Mouse (Mus musculus) splenic B cell, adult 2 months (primary cell): ENCODE results near the gene Slco2a1.

ENCODE experiments used
- DNase-seq: peaks from one replicate; pipeline ENCODE4 v3.0.0-alpha.2; 2011; ENCODE audit warnings: low read depth, low spot score
- H3K27me3 ChIP-seq: 2 replicates; pipeline ENCODE4 v1.6.1; 2012; ENCODE audit warnings: mild to moderate bottlenecking, low read length, moderate library complexity, mixed read lengths; ENCODE audit not compliant: control insufficient read depth, poor library complexity, insufficient read depth, severe bottlenecking
- H3K36me3 ChIP-seq: 2 replicates; pipeline ENCODE4 v1.6.1; 2012; ENCODE audit warnings: mild to moderate bottlenecking, low read length, moderate library complexity, mixed read lengths; ENCODE audit not compliant: control insufficient read depth, poor library complexity, insufficient read depth, severe bottlenecking

Gene Slco2a1

GRCm38 (mm10) chr9:102988462-102988861 is at the start of gene Slco2a1:
TSS of gene Slco2a1 (plus strand) at chr9:102988712.
- H3K27me3 ChIP-seq, result no peaks in the 10 kb centered on the region
- no peaks in the 10 kb centered on the region for H3K36me3 ChIP-seq
- DNase-seq, result no peak

- no peaks in the 10 kb centered on the region for H3K36me3 ChIP-seq
- H3K27me3 ChIP-seq, result 0 out of 2 replicates have a peak, but pooled peaks cover 2% of the 10 kb centered on the region
- DNase-seq, result no peak
These were observed 46.3 kb upstream of the Slco2a1 start for GRCm38 (mm10) chr9:102942221-102942620.

GRCm38 (mm10) chr9:102944891-102945290 is 43.6 kb upstream of the Slco2a1 start:
- 0 out of 2 replicates have a peak, but pooled peaks cover 1% of the 10 kb centered on the region for H3K27me3 ChIP-seq
- no peak for DNase-seq
- H3K36me3 ChIP-seq, result no peaks in the 10 kb centered on the region

- Histone ChIP-seq H3K36me3 (no peaks in the 10 kb centered on the region), H3K27me3 (no peaks in the 10 kb centered on the region)
- DNase-seq, result no peak
These were observed 42.0 kb upstream of the Slco2a1 start for GRCm38 (mm10) chr9:102946469-102947015.

- Histone ChIP-seq H3K36me3 (no peaks in the 10 kb centered on the region), H3K27me3 (no peaks in the 10 kb centered on the region)
- DNase-seq, result no peak
These were observed 39.8 kb upstream of the Slco2a1 start for GRCm38 (mm10) chr9:102948706-102949105.

- Histone ChIP-seq H3K36me3 (no peaks in the 10 kb centered on the region), H3K27me3 (no peaks in the 10 kb centered on the region)
- DNase-seq, result no peak
These were observed 37.2 kb upstream of the Slco2a1 start for GRCm38 (mm10) chr9:102951091-102951994.

- no peaks in the 10 kb centered on the region for H3K36me3 ChIP-seq
- no peaks in the 10 kb centered on the region for H3K27me3 ChIP-seq
- DNase-seq, result no peak
These were observed 32.6 kb upstream of the Slco2a1 start for GRCm38 (mm10) chr9:102955866-102956265.

- Histone ChIP-seq H3K27me3 (no peaks in the 10 kb centered on the region; the same call in 1 of the 2 replicates), H3K36me3 (no peaks in the 10 kb centered on the region)
- no peak for DNase-seq
These were observed 29.8 kb upstream of the Slco2a1 start for GRCm38 (mm10) chr9:102958703-102959102.

- no peaks in the 10 kb centered on the region; the same call in 1 of the 2 replicates for H3K27me3 ChIP-seq
- DNase-seq, result no peak
- H3K36me3 ChIP-seq, result no peaks in the 10 kb centered on the region
These were observed 27.0 kb upstream of the Slco2a1 start for GRCm38 (mm10) chr9:102961356-102962092.

GRCm38 (mm10) chr9:102962093-102962788 is 26.3 kb upstream of the Slco2a1 start:
- no peaks in the 10 kb centered on the region for H3K36me3 ChIP-seq
- H3K27me3 ChIP-seq, result no peaks in the 10 kb centered on the region; the same call in 1 of the 2 replicates
- no peak for DNase-seq

GRCm38 (mm10) chr9:102963321-102963720 is 25.2 kb upstream of the Slco2a1 start:
- no peaks in the 10 kb centered on the region; the same call in 1 of the 2 replicates for H3K27me3 ChIP-seq
- no peaks in the 10 kb centered on the region for H3K36me3 ChIP-seq
- DNase-seq, result no peak

- no peaks in the 10 kb centered on the region; the same call in 1 of the 2 replicates for H3K27me3 ChIP-seq
- no peaks in the 10 kb centered on the region for H3K36me3 ChIP-seq
- no peak for DNase-seq
These were observed 23.9 kb upstream of the Slco2a1 start for GRCm38 (mm10) chr9:102964644-102965043.

GRCm38 (mm10) chr9:102972393-102973050 is 16.0 kb upstream of the Slco2a1 start:
- no peaks in the 10 kb centered on the region for H3K27me3 ChIP-seq
- no peaks in the 10 kb centered on the region for H3K36me3 ChIP-seq
- DNase-seq, result no peak

GRCm38 (mm10) chr9:102975887-102976286 is 12.6 kb upstream of the Slco2a1 start:
- no peaks in the 10 kb centered on the region for H3K36me3 ChIP-seq
- no peak for DNase-seq
- no peaks in the 10 kb centered on the region for H3K27me3 ChIP-seq
